Mouse (Mus musculus): Measurements from ENCODE around the gene Alg9.

DNA sequence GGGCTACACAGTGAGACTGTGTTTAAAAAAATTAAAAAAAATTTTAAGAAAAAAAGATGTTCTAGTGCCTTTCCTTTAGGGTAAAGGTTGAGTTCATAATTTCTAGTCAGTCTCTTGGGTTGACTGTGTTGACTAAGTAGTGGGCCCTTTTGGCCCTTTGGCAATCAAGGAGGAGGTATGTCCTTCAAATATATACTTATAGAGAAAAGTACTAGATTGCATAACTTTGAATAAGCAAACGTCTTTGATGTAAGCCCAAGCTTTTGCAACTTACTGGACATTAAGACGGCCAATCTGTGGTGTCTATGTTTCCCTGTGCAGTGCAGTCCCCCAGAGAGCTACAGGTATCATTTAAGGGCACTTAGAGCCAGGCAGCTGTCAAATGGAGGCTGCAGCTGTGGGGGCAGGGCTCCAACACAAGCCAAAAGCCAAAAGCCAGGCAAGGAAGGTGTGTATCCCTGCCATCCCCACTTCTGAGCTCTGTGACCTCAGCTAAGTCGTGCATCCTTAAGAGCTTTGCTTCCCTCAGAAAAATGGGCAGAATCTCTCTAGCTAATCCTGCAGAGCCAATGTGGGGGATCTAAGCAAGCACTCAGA, 115.8 kb downstream of the Alg9 start:
- TF ChIP-seq CTCF (IDR thresholded peaks at IDR 0.05; ENCODE audit: low read depth, low read length) (no peak), POLR2A (IDR thresholded peaks at IDR 0.05; ENCODE audit: extremely low read depth, insufficient read depth, low read length) (no peak)

Measured in liver, adult 2 months (tissue).